Mouse (Mus musculus) CH12.LX (cell line): Measurements from ENCODE around the gene Sipa1l2. TPM values are rescaled to one million over a fixed set of nuclear protein-coding genes. Genes with fewer than 3 reads are reported as not detected.

ENCODE experiments used
- DNase-seq: peaks from one replicate; pipeline ENCODE4 v3.0.0-alpha.2; 2013; ENCODE audit errors: extremely low read depth
- H3K27ac ChIP-seq: 2 replicates; pipeline ENCODE4 v1.5.1; 2012; ENCODE audit warnings: low read depth, mild to moderate bottlenecking, control low read depth, moderate library complexity; ENCODE audit not compliant: insufficient read depth
- H3K27me3 ChIP-seq: replicated peaks from 2 replicates; pipeline ENCODE3; 2012; ENCODE audit warnings: inconsistent platforms
- H3K36me3 ChIP-seq, 2 experiments: replicated peaks in 1 of 2; 2 replicates each; pipeline versions ENCODE3 to v1.6.1; 2012; ENCODE audit warnings: inconsistent platforms in 1 of 2, low read length in 1 of 2, mild to moderate bottlenecking in 1 of 2, mixed read lengths in 1 of 2, moderate library complexity in 1 of 2; ENCODE audit not compliant: control insufficient read depth in 1 of 2, insufficient read depth in 1 of 2
- H3K4me1 ChIP-seq, 2 experiments: 2 replicates each; pipeline ENCODE4 v1.6.1; 2012; ENCODE audit warnings: inconsistent platforms in 1 of 2, moderate library complexity in 1 of 2; ENCODE audit not compliant: insufficient read depth in 2 of 2, control insufficient read depth in 1 of 2
- H3K4me2 ChIP-seq: 2 replicates; pipeline ENCODE4 v1.6.1; 2012; ENCODE audit warnings: low read depth, mild to moderate bottlenecking, control low read depth; ENCODE audit not compliant: poor library complexity, insufficient read depth, severe bottlenecking
- H3K4me3 ChIP-seq, 3 experiments: fragments of 150-350 bp in 1 of 3; sonication (generic) in 1 of 3; replicated peaks in 1 of 3; 2 replicates each; pipeline versions ENCODE3 to v1.5.1; 2011 to 2012; ENCODE audit warnings: low read depth in 2 of 3, low read length in 2 of 3, mild to moderate bottlenecking in 2 of 3, moderate library complexity in 2 of 3, control low read depth in 1 of 3, improper control_type of control experiment in 1 of 3, inconsistent platforms in 1 of 3, mixed read lengths in 1 of 3; ENCODE audit not compliant: poor library complexity in 1 of 3
- H3K79me2 ChIP-seq: replicated peaks from 2 replicates; pipeline ENCODE4 v1.6.1; 2012; ENCODE audit warnings: mild to moderate bottlenecking, moderate library complexity; ENCODE audit not compliant: control insufficient read depth, poor library complexity, insufficient read depth, severe bottlenecking; ENCODE audit errors: extremely low read depth
- H3K9ac ChIP-seq: 2 replicates; pipeline ENCODE4 v1.6.1; 2012; ENCODE audit warnings: low read depth, mild to moderate bottlenecking, control low read depth, moderate library complexity; ENCODE audit not compliant: insufficient read depth
- H3K9me3 ChIP-seq: replicated peaks from 2 replicates; pipeline ENCODE3; 2012; ENCODE audit warnings: low read length, inconsistent platforms, mixed read lengths
- CHD1 ChIP-seq: IDR thresholded peaks from 2 replicates; pipeline ENCODE4 v1.6.1; 2012; ENCODE audit warnings: low read depth, low read length, improper control_type of control experiment, inconsistent platforms
- CHD2 ChIP-seq: IDR thresholded peaks from 2 replicates; pipeline ENCODE4 v1.6.1; 2011; ENCODE audit warnings: low read length, improper control_type of control experiment
- CTCF ChIP-seq, 2 experiments: IDR thresholded peaks in 1 of 2; conservative IDR thresholded peaks in 1 of 2; 2 replicates each; pipeline ENCODE4 v1.5.1; 2011 to 2012; ENCODE audit warnings: low read depth in 2 of 2, low read length in 2 of 2, improper control_type of control experiment in 1 of 2, inconsistent platforms in 1 of 2, mild to moderate bottlenecking in 1 of 2, moderate library complexity in 1 of 2
- ELF1 ChIP-seq: IDR thresholded peaks from 2 replicates; pipeline ENCODE4 v1.6.1; 2014; ENCODE audit warnings: low read depth, mild to moderate bottlenecking, inconsistent platforms, low read length, improper control_type of control experiment
- HCFC1 ChIP-seq: IDR thresholded peaks from 2 replicates; pipeline ENCODE4 v1.6.1; 2012; ENCODE audit warnings: low read depth, mild to moderate bottlenecking, inconsistent platforms, low read length, improper control_type of control experiment
- IRF4 ChIP-seq: IDR thresholded peaks from 2 replicates; pipeline ENCODE4 v1.6.1; 2014; ENCODE audit warnings: low read depth, mild to moderate bottlenecking, inconsistent platforms, low read length, improper control_type of control experiment
- JUND ChIP-seq: conservative IDR thresholded peaks from 2 replicates; pipeline ENCODE4 v1.6.1; 2011; ENCODE audit warnings: low read depth, low read length, improper control_type of control experiment
- KAT2A ChIP-seq: IDR thresholded peaks from 2 replicates; pipeline ENCODE4 v1.6.1; 2012; ENCODE audit warnings: low read length, improper control_type of control experiment, inconsistent platforms; ENCODE audit not compliant: insufficient replicate concordance
- MAFK ChIP-seq: IDR thresholded peaks from 2 replicates; pipeline ENCODE4 v1.6.1; 2011; ENCODE audit warnings: low read length, improper control_type of control experiment; ENCODE audit not compliant: insufficient replicate concordance
- MAZ ChIP-seq: IDR thresholded peaks from 2 replicates; pipeline ENCODE4 v1.6.1; 2012; ENCODE audit warnings: low read depth, mild to moderate bottlenecking, inconsistent platforms, low read length, improper control_type of control experiment, moderate library complexity
- MEF2A ChIP-seq: IDR thresholded peaks from 2 replicates; pipeline ENCODE4 v1.6.1; 2014; ENCODE audit warnings: low read depth, mild to moderate bottlenecking, inconsistent platforms, low read length, improper control_type of control experiment, borderline replicate concordance
- MYC ChIP-seq: IDR thresholded peaks from 2 replicates; pipeline ENCODE4 v1.6.1; 2011; ENCODE audit warnings: low read depth, mild to moderate bottlenecking, improper control_type of control experiment, low read length
- NELFE ChIP-seq: IDR thresholded peaks from 2 replicates; pipeline ENCODE4 v1.6.1; 2011; ENCODE audit warnings: low read depth, low read length, improper control_type of control experiment
- NRF1 ChIP-seq: IDR thresholded peaks from 2 replicates; pipeline ENCODE4 v1.6.1; 2014; ENCODE audit warnings: low read depth, mild to moderate bottlenecking, inconsistent platforms, low read length, improper control_type of control experiment, moderate library complexity
- PAX5 ChIP-seq: IDR thresholded peaks from 2 replicates; pipeline ENCODE4 v1.6.1; 2012; ENCODE audit warnings: low read length, inconsistent platforms, mixed read lengths
- POLR2AphosphoS2 ChIP-seq: IDR thresholded peaks from 2 replicates; pipeline ENCODE4 v1.6.1; 2011; ENCODE audit warnings: low read depth, low read length, improper control_type of control experiment
- RCOR1 ChIP-seq: conservative IDR thresholded peaks from 2 replicates; pipeline ENCODE4 v1.6.1; 2012; ENCODE audit warnings: low read depth, mild to moderate bottlenecking, inconsistent platforms, low read length, improper control_type of control experiment
- SIN3A ChIP-seq: IDR thresholded peaks from 2 replicates; pipeline ENCODE4 v1.6.1; 2012; ENCODE audit warnings: low read length, improper control_type of control experiment, inconsistent platforms
- SMC3 ChIP-seq: IDR thresholded peaks from 2 replicates; pipeline ENCODE4 v1.6.1; 2011; ENCODE audit warnings: low read depth, low read length, improper control_type of control experiment
- TCF12 ChIP-seq: IDR thresholded peaks from 2 replicates; pipeline ENCODE4 v1.6.1; 2014; ENCODE audit warnings: low read depth, mild to moderate bottlenecking, inconsistent platforms, low read length, improper control_type of control experiment
- UBTF ChIP-seq: IDR thresholded peaks from 2 replicates; pipeline ENCODE4 v1.6.1; 2012; ENCODE audit warnings: low read depth, mild to moderate bottlenecking, inconsistent platforms, low read length, improper control_type of control experiment, moderate library complexity
- USF1 ChIP-seq: IDR thresholded peaks from 2 replicates; pipeline ENCODE4 v1.6.1; 2014; ENCODE audit warnings: low read depth, mild to moderate bottlenecking, inconsistent platforms, low read length, improper control_type of control experiment
- USF2 ChIP-seq: conservative IDR thresholded peaks from 2 replicates; pipeline ENCODE4 v1.6.1; 2011; ENCODE audit warnings: low read depth, low read length, improper control_type of control experiment
- ZC3H11A ChIP-seq: IDR thresholded peaks from 2 replicates; pipeline ENCODE4 v1.6.1; 2012; ENCODE audit warnings: low read depth, mild to moderate bottlenecking, inconsistent platforms, low read length, improper control_type of control experiment
- ZKSCAN1 ChIP-seq: IDR thresholded peaks from 2 replicates; pipeline ENCODE4 v1.6.1; 2012; ENCODE audit warnings: low read depth, inconsistent platforms, low read length, improper control_type of control experiment, borderline replicate concordance
- ZMIZ1 ChIP-seq: IDR thresholded peaks from 2 replicates; pipeline ENCODE4 v1.6.1; 2012; ENCODE audit warnings: low read depth, mild to moderate bottlenecking, inconsistent platforms, low read length, improper control_type of control experiment
- ZNF384 ChIP-seq: IDR thresholded peaks from 2 replicates; pipeline ENCODE4 v1.6.1; 2012; ENCODE audit warnings: low read depth, low read length, improper control_type of control experiment, inconsistent platforms
- dilution Hi-C: fragments of 300-500 bp; cut with MboI; formaldehyde crosslinking; loops from 2 replicates; pipeline ENCODE4 v1.14.3; 2020; ENCODE audit warnings: low sequenced_read_pairs; ENCODE audit not compliant: extremely low pct_unique_long_range_greater_than_20kb, extremely low pct_ligation_motif_present
- in situ Hi-C: fragments of 300-500 bp; cut with MboI; formaldehyde crosslinking; loops from 3 replicates; pipeline ENCODE4 v1.14.3; 2019; ENCODE audit warnings: low sequenced_read_pairs, low pct_ligation_motif_present, low pct_unique_long_range_greater_than_20kb, mixed read lengths
- polyA plus RNA-seq: library from polyadenylated mRNA; unstranded; fragments of >175 nt; gene quantifications from 2 replicates; pipeline ENCODE4 v1.2.1, GENCODE M21; 2012; ENCODE audit warnings: low read depth; ENCODE audit not compliant: insufficient read length
- total RNA-seq, 2 experiments: library from RNA; depleted of rRNA; stranded (reverse); fragments of 300-350 nt in 1 of 2; fragments of >200 nt in 1 of 2; gene quantifications; 2 replicates each; pipeline ENCODE4 v1.2.3; 2012 to 2014

Gene Sipa1l2
- total and polyA plus RNA-seq, 3 experiments: 2.0 to 5.6 (median 2.7) TPM

- Histone ChIP-seq H3K4me1 (peaks cover 7 to 38% of the 10 kb centered on the region in 2 experiments), H3K36me3 (no peaks in the 10 kb centered on the region), H3K9ac (no peak overlapping the region), H3K4me2 (no peak overlapping the region), H3K9me3 (no peaks in the 10 kb centered on the region), H3K4me3 (no peak overlapping the region), H3K79me2 (no peaks in the 10 kb centered on the region), H3K27ac (no peak overlapping the region), H3K27me3 (no peaks in the 10 kb centered on the region)
- in situ Hi-C loops: no loop called here
- dilution Hi-C loops: no loop called here
- TF ChIP-seq TCF12: no peak
- no peak for TF ChIP-seq JUND
- TF ChIP-seq RCOR1: no peak
- TF ChIP-seq MAZ: no peak
- TF ChIP-seq SMC3: no peak
- TF ChIP-seq HCFC1: no peak
- TF ChIP-seq SIN3A: no peak
- TF ChIP-seq MAFK: no peak
- no peak for TF ChIP-seq CHD1
- no peak for TF ChIP-seq MYC
- no peak for TF ChIP-seq IRF4
- no peak for TF ChIP-seq KAT2A
- no peak for TF ChIP-seq UBTF
- DNase-seq: no peak
Observed at GRCm38 (mm10) chr8:125385519-125386150, 184.0 kb downstream of the Sipa1l2 start.

GRCm38 (mm10) chr8:125384551-125385183 lies 184.9 kb downstream of the Sipa1l2 start:
- no peak overlapping the region for H3K4me2 ChIP-seq
- in situ Hi-C loops: no loop called here
- H3K27ac ChIP-seq: no peak overlapping the region
- no peaks in the 10 kb centered on the region for H3K27me3 ChIP-seq
- H3K9me3 ChIP-seq: no peaks in the 10 kb centered on the region
- DNase-seq: no peak
- H3K79me2 ChIP-seq: no peaks in the 10 kb centered on the region
- H3K36me3 ChIP-seq: no peaks in the 10 kb centered on the region
- no peak overlapping the region for H3K9ac ChIP-seq
- no peak overlapping the region for H3K4me3 ChIP-seq
- H3K4me1 ChIP-seq: peaks cover 7 to 38% of the 10 kb centered on the region in 2 experiments
- dilution Hi-C loops: no loop called here
- TF ChIP-seq PAX5: no peak
- no peak for TF ChIP-seq NRF1
- no peak for TF ChIP-seq ZNF384
- TF ChIP-seq CHD2: no peak
- no peak for TF ChIP-seq MEF2A
- TF ChIP-seq POLR2AphosphoS2: no peak
- no peak for TF ChIP-seq MAFK
- no peak for TF ChIP-seq ELF1
- no peak for TF ChIP-seq HCFC1
- no peak for TF ChIP-seq SMC3
- no peak for TF ChIP-seq ZKSCAN1
- TF ChIP-seq SIN3A: no peak
- TF ChIP-seq CHD1: no peak
- no peak for TF ChIP-seq USF2
- TF ChIP-seq USF1: no peak
- TF ChIP-seq CTCF (conservative IDR thresholded peaks at IDR 0.05 in 1 of 2, IDR thresholded peaks at IDR 0.05 in 1 of 2; ENCODE audit: low read depth in 2 of 2, low read length in 2 of 2): no peak
- no peak for TF ChIP-seq ZC3H11A
- TF ChIP-seq NELFE: no peak
- TF ChIP-seq UBTF: no peak
- no peak for TF ChIP-seq ZMIZ1
- TF ChIP-seq, all 38 proteins: peak for 0
